Mouse (Mus musculus): ENCODE results near the gene Gm32742. TPM values are rescaled to one million over a fixed set of nuclear protein-coding genes. Genes with fewer than 3 reads are reported as not detected.
"Not testable (repeated sequence)": the region's sequence is repeated elsewhere in the genome, so short reads cannot be mapped to it uniquely, and the experiment has no call there.

The Gm32742 gene
- polyA plus RNA-seq, 1 experiment from 2014 or later: 0.03 TPM

DNA sequence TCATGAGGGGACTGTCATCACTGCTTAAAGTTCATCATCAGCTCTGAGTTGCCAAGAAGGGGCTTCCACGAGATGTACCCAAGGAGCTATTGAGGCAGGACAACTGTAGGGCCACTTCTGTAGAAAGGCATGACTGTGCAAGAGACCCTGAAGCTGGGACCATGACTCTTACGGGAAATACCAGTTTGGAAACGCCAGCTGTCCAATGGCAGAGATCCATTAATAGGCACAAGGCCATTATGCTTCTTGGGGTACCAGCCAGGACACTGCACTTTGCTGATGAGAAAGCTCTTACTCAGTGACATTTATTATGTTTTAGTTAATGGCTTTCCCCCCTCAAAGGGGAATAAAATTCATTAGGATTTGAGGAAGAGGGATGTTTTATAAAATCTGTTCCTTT lies 24.6 kb downstream of the Gm32742 start:
- 82% methylated on average over 3 of the region's 3 CpGs for WGBS

DNA sequence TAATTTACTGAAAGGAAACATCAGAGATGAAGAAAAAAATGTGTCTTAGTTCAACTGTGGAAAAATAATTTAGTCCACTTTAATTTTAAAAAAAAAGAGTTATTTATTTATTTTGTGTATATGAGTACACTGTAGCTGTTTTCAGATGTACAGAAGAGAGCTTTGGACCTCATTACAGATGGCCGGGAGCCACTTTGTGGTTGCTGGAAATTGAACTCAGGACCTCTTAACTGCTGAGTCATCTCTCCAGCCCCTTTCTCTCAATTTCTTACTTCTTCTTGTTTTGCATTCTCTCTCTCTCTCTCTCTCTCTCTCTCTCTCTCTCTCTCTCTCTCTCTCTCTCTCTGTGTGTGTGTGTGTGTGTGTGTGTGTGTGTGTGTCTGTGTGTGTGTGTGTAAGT lies 25.9 kb downstream of the Gm32742 start:
- not testable (repeated sequence) for H3K9me3 ChIP-seq; DNase-seq (ENCODE audit: low spot score)
- 92% methylated on average over 1 of the region's 1 CpGs for WGBS

More for the DNA sequence above, 24.6 kb downstream of the Gm32742 start:
- no peaks in the 10 kb centered on the region for H3K27me3 ChIP-seq (ENCODE audit: insufficient read depth, poor library complexity, severe bottlenecking)
- H3K4me1 ChIP-seq (replicated peaks): no peaks in the 10 kb centered on the region
- no peak overlapping the region for H3K27ac ChIP-seq
- H3K4me3 ChIP-seq: no peak overlapping the region
- no peak for DNase-seq (ENCODE audit: low spot score)
- no peaks in the 10 kb centered on the region for H3K36me3 ChIP-seq
- no peaks in the 10 kb centered on the region for H3K9me3 ChIP-seq

DNA sequence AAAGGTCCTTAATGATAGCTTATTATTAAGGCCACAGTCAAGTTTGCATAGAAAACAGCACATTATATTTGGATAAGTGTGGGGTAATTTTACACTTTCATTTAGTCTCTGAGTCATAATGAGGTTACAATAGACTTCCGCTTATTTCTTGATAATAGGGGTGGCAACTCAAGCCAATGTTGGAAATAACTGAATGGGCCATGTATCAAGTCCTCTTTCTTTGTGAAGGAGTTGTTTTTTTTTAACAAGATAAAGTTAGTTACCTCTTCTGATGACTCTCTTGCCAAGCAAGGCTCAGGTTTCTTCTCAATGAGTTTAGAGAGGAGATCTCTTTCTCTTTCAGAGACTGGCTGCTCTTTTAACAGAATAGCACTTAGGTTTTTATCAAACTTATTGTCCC lies 27.0 kb downstream of the Gm32742 start:
- Histone ChIP-seq H3K4me3 (no peak overlapping the region), H3K36me3 (no peaks in the 10 kb centered on the region), H3K27ac (no peak overlapping the region), H3K9me3 (no peaks in the 10 kb centered on the region), H3K4me1 (replicated peaks) (no peaks in the 10 kb centered on the region), H3K27me3 (ENCODE audit: insufficient read depth, poor library complexity, severe bottlenecking) (no peaks in the 10 kb centered on the region)
- no peak for DNase-seq (ENCODE audit: low spot score)
- 92% methylated on average over 1 of the region's 1 CpGs for WGBS

More for the DNA sequence above, 25.9 kb downstream of the Gm32742 start:
- not testable (repeated sequence) for H3K27me3 ChIP-seq (ENCODE audit: insufficient read depth, poor library complexity, severe bottlenecking); H3K36me3 ChIP-seq; H3K27ac ChIP-seq; H3K4me1 ChIP-seq (replicated peaks); H3K4me3 ChIP-seq

DNA sequence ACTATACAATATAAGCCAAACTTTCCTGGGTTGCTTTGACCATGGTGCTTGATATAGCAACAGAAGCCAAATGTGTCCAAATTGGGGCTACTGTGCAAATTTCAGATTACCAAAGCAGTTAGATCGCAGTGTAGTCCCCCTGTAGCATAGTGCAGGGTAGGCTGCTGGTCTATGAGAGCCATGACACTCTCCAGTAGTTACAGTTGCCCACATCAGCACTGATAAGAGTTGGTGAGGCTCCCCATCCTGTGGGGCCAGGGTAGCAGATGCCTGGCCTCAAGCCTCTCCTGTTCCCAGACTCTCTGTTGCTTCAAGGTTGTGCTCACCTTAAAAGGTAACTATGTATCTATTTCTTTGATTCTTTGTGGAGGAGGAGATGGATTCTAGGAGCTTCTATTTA lies 27.5 kb downstream of the Gm32742 start:
- no peak for DNase-seq (ENCODE audit: low spot score)
- no peak overlapping the region for H3K27ac ChIP-seq
- no peaks in the 10 kb centered on the region for H3K4me1 ChIP-seq (replicated peaks)
- H3K4me3 ChIP-seq: no peak overlapping the region
- no peaks in the 10 kb centered on the region for H3K9me3 ChIP-seq
- WGBS: 75% methylated on average over 1 of the region's 1 CpGs
- no peaks in the 10 kb centered on the region for H3K36me3 ChIP-seq
- no peaks in the 10 kb centered on the region for H3K27me3 ChIP-seq (ENCODE audit: insufficient read depth, poor library complexity, severe bottlenecking)

DNA sequence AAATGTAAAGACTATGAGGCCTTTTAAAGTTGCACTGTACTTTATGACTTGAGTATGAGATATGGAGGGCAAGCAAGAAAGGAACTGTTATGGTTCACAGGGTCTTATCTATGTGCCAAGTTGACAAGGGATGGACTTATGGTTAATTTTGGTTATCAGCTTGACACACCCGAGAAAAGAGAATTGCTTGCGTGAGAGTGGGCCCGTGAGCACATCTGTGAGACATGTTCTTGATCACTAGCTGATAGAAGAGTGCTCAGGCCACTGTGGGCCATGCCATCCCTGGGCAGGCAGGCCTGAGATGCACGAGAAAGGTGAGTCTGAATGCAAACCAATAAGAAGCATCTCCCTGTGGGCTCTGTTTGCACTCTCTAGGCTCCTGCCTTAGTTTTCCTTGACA lies 27.9 kb downstream of the Gm32742 start:
- Histone ChIP-seq H3K36me3 (no peaks in the 10 kb centered on the region), H3K4me1 (replicated peaks) (no peaks in the 10 kb centered on the region), H3K27ac (no peak overlapping the region), H3K9me3 (no peaks in the 10 kb centered on the region), H3K27me3 (ENCODE audit: insufficient read depth, poor library complexity, severe bottlenecking) (no peaks in the 10 kb centered on the region), H3K4me3 (no peak overlapping the region)
- no peak for DNase-seq (ENCODE audit: low spot score)
- 84% methylated on average over 4 of the region's 4 CpGs for WGBS

DNA sequence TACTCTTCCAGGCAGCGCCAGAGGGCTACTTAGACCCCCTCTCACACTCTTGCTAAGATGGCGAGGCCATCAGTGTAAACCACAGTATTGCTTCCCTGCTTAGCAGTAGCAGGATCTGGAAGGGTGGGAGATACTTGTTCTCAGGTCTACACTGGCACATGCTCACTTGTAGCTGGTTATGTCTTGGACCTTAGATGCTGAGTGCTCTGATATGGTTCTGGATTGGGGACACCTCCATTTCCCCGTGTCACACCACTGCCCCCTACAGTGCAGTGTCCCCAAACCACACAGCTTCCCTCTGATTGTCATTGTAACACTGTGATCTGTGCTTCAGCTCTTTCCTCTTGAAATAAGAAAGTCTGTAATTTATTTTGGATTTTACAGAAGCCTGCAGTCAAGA lies 28.3 kb downstream of the Gm32742 start:
- H3K4me3 ChIP-seq: no peak overlapping the region
- peak; percentile 19 for DNase-seq (ENCODE audit: low spot score)
- H3K27me3 ChIP-seq (ENCODE audit: insufficient read depth, poor library complexity, severe bottlenecking): no peaks in the 10 kb centered on the region
- H3K36me3 ChIP-seq: no peaks in the 10 kb centered on the region
- no peaks in the 10 kb centered on the region for H3K4me1 ChIP-seq (replicated peaks)
- WGBS: 66% methylated on average over 3 of the region's 3 CpGs
- no peak overlapping the region for H3K27ac ChIP-seq
- H3K9me3 ChIP-seq: no peaks in the 10 kb centered on the region

DNA sequence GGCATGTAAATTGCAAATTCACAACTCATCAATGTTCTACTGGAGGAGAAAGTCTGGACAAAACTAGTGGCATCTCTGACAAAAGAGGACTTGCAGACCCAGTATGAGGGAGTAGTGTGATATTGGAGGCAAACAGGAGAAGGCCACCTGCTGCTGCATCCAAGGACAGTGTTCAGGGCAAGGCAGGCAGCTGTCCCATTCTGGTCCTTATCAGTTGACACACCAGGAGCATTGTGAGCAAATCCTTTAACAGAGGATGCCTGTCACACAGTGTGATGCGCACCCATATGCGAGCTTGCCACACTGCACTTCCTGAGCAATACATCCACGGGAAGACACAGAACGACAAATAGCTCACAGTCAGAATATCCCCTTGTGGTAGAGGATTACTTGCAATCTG lies 50.5 kb downstream of the Gm32742 start:
- 80% methylated on average over 4 of the region's 4 CpGs for WGBS

DNA sequence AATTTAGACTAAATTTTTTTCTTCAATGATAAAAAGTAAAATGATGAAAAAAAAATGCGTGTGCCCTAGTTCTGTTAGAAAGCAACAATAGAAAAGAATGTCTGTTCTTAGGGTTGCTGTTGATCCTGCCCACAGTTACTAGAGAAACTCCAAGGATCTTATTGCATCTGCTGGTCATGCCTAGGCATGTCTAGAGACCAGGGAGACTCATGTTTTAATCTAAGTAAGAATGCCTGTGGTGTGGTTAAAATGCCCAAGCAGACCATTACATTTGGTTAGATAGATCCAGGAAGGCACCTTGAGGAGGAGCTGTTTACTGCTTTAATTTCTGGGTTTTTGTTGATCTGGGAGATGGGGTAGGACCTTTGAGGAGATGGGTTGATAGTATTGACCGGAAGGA lies 59.6 kb downstream of the Gm32742 start:
- 85% methylated on average over 2 of the region's 2 CpGs for WGBS
- H3K9me3 ChIP-seq: no peaks in the 10 kb centered on the region
- no peak overlapping the region for H3K4me3 ChIP-seq
- no peaks in the 10 kb centered on the region for H3K36me3 ChIP-seq
- peaks cover 24% of the 10 kb centered on the region for H3K4me1 ChIP-seq (replicated peaks)
- DNase-seq (ENCODE audit: low spot score): no peak
- H3K27ac ChIP-seq: no peak overlapping the region
- H3K27me3 ChIP-seq (ENCODE audit: insufficient read depth, poor library complexity, severe bottlenecking): peaks cover 38% of the 10 kb centered on the region

More for the DNA sequence above, 50.5 kb downstream of the Gm32742 start:
- DNase-seq (ENCODE audit: low spot score): no peak
- no peaks in the 10 kb centered on the region for H3K9me3 ChIP-seq
- no peak overlapping the region for H3K27ac ChIP-seq
- H3K4me3 ChIP-seq: no peak overlapping the region
- no peaks in the 10 kb centered on the region for H3K27me3 ChIP-seq (ENCODE audit: insufficient read depth, poor library complexity, severe bottlenecking)
- no peaks in the 10 kb centered on the region for H3K4me1 ChIP-seq (replicated peaks)
- no peaks in the 10 kb centered on the region for H3K36me3 ChIP-seq

DNA sequence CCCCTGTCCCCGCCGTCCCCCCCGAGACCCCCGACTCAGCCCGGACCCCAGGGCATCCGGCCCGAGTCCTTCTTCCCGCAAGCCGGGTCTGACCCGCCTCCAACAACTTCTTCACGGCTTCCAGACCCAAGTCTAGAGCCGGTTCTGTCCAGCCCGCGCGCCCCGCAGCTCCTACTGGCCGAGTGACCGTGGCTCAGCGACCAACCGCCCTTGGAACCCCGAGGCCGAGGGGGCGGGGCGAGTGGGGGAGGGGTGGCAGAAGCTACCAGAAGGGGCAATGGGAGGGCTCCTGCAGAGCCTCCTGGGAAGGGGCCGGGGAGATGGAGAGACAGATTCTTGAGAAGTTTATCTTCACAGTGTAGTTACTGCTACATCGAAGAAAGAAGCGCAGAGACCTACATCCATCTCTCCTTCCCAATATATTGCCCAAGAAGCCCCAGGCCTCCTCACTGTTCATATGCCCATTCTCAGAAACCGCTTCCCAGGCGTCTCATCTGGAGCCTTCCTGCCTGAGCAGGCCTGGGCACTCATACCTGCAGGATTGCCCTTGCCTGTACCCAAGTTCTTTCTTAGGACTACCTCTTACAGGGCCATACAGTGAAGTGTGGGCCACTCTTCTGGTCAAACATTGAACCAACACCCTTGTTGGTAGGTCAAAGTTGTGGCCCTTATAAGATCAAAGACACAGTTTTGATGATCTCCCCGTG lies 61.4 kb downstream of the Gm32742 start:
- WGBS: 11% methylated on average over 30 of the region's 30 CpGs
- Histone ChIP-seq H3K9me3 (no peaks in the 10 kb centered on the region), H3K27ac (peak overlapping the region; percentile 89), H3K36me3 (no peaks in the 10 kb centered on the region), H3K27me3 (ENCODE audit: insufficient read depth, poor library complexity, severe bottlenecking) (peaks cover 50% of the 10 kb centered on the region), H3K4me3 (peak overlapping the region; percentile 75), H3K4me1 (replicated peaks) (peaks cover 24% of the 10 kb centered on the region)
- peak; percentile 74 for DNase-seq (ENCODE audit: low spot score)

DNA sequence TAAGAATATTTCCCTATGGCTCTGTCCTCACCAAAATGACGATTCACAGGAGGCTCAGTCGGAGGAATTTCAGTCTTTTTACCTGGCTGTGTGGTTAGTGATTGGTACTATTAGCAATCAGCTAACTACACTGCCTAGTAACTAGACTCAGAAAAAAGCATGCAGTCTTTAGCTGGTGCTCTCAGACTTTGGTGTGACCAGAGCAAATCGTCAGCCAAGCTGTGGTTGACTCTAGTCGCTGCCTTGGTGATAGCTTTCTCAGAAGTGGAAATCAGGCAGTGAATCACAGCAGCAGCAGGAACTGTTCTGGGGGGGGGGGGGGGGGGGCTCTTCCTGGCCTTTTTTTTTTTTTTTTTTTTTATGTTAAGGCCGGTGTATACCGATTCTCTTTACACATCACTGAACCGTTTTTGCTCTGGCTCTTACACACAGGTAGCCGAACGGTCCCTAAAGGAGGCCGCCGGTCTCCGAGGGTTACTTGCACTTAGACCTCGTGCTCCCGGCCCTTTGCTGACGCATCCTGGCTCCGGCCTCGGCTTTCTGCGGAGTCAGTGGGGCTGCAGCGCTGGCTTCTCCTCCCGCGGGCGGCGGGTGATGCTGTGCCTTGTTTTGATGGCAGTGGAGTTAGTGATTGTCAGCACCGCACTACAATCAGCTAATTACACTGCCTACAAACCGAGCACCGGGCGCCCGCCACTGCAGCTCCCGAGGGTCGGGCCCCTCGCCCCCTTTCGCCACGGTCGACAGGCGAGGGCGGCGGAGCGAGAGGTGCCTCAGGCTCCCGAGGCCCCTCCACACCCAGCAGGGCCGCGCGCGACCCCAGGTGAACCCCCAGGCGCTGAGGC lies 62.1 kb downstream of the Gm32742 start:
- DNase-seq (ENCODE audit: low spot score): peak; percentile 71
- Histone ChIP-seq H3K4me1 (replicated peaks) (peaks cover 24% of the 10 kb centered on the region), H3K4me3 (peak overlapping the region; percentile 75), H3K36me3 (no peaks in the 10 kb centered on the region), H3K27me3 (ENCODE audit: insufficient read depth, poor library complexity, severe bottlenecking) (peaks cover 50% of the 10 kb centered on the region), H3K27ac (peak overlapping the region; percentile 89), H3K9me3 (no peaks in the 10 kb centered on the region)
- WGBS: 2% methylated on average over 44 of the region's 44 CpGs

DNA sequence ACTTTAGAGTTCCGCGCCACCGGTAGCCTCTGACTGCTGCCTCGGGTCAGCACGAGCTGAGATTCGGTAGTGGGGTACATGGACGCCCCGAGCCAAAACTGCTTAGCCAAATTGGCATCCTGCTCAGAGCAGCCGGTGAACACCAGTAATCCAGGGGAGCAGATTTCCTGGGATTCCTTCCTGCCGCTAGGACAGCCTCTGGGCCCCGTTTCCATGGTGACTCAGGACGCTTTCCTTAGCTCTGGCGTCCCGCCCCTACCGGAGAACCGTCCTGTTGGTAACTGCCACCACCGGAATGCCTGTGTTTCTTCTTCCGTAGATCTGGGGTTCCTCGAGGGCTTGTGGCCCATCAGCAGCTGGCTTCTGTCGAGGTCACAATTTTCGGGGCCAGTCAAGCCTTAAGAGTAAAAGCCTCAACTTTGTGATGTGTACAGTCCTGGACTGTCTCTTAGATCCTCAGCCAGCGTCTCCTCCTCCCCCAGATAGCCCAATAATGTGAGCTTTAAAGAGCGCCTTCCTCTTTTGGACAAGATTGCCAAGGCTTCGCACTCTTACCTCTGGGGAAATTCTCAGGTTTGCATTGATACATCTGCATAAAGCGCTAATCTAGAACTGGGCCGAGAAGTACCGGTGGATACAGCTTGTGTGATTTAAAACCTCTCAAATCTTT lies 63.4 kb downstream of the Gm32742 start, which contains the start of gene 4833427G06Rik:
Gene 4833427G06Rik, minus strand, starts transcription at position 323 of the 670 bp plus-strand sequence.
- peak; percentile 76 for DNase-seq (ENCODE audit: low spot score)
- 12% methylated on average over 27 of the region's 27 CpGs for WGBS
- H3K36me3 ChIP-seq: no peaks in the 10 kb centered on the region
- peaks cover 24% of the 10 kb centered on the region for H3K4me1 ChIP-seq (replicated peaks)
- H3K9me3 ChIP-seq: no peaks in the 10 kb centered on the region
- H3K27ac ChIP-seq: no peak within 1 kb of the TSS
- peak within 1 kb of the TSS; percentile 75 for H3K4me3 ChIP-seq
- peaks cover 50% of the 10 kb centered on the region for H3K27me3 ChIP-seq (ENCODE audit: insufficient read depth, poor library complexity, severe bottlenecking)

DNA sequence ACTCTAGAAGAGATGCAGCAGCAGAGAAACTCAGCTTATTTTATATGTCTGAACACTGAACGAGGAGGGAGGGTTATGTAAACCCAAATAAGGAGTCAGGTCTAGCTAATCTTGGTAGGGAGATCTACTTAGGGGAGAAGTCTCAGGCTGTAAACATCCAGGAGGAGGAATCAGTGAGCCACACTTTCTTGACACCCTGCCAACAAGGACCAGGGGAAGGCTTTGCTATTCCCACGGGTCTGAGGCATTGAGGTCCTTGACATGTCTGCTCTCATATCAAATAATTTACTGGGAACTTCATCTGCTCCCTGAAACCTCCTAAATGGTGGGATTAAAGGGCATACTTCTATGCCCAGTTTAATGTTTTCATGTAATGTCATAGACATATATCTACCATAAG lies 69.0 kb downstream of the Gm32742 start:
- 62% methylated on average over 2 of the region's 2 CpGs for WGBS
- DNase-seq (ENCODE audit: low spot score): no peak
- Histone ChIP-seq H3K27me3 (ENCODE audit: insufficient read depth, poor library complexity, severe bottlenecking) (peaks cover 17% of the 10 kb centered on the region), H3K4me3 (no peak overlapping the region), H3K36me3 (no peaks in the 10 kb centered on the region), H3K4me1 (replicated peaks) (no peaks in the 10 kb centered on the region), H3K9me3 (no peaks in the 10 kb centered on the region), H3K27ac (no peak overlapping the region)

DNA sequence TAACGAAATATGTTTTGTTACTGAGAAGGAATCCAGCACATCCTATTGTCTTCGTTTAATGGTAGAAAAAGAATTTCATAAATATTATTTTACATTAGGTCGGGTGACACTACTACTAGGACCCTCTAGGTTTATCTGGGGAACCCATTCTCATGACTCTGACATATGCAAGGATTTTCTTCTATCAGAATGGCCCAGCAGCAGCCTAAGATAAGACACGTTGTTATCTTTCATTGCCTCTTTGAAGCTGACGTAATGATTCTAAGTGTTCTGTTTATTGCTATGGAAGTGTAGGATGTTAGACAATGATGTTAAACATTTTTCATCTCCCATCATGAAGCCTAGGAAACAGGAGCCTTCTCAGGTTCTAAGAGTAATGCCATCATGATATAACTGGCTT lies 71.6 kb downstream of the Gm32742 start:
- WGBS: 79% methylated on average over 5 of the region's 5 CpGs
- H3K9me3 ChIP-seq: no peaks in the 10 kb centered on the region
- no peak overlapping the region for H3K27ac ChIP-seq
- no peaks in the 10 kb centered on the region for H3K27me3 ChIP-seq (ENCODE audit: insufficient read depth, poor library complexity, severe bottlenecking)
- no peaks in the 10 kb centered on the region for H3K4me1 ChIP-seq (replicated peaks)
- no peaks in the 10 kb centered on the region for H3K36me3 ChIP-seq
- DNase-seq (ENCODE audit: low spot score): no peak
- H3K4me3 ChIP-seq: no peak overlapping the region
